Mouse (Mus musculus) mesoderm, embryonic 11.5 days (tissue): Measurements from ENCODE around the gene Gm13696.
A peak's percentile ranks its signal among the peaks of the same experiment; 100 is the strongest.
"Not testable (repeated sequence)": the region's sequence is repeated elsewhere in the genome, so short reads cannot be mapped to it uniquely, and the experiment has no call there.

Experiments
- DNase-seq: peaks from one replicate; pipeline ENCODE4 v3.0.0-alpha.2; 2012; ENCODE audit warnings: low read depth, low spot score

The Gm13696 gene

GRCm38 (mm10) chr2:83972823-83973222, at the start of gene Gm13696:
Gene Gm13696, plus strand, starts transcription at chr2:83973123.
- not testable (repeated sequence) for DNase-seq

- peak; percentile 22 for DNase-seq
These were observed 43.3 kb upstream of the Gm13696 start for GRCm38 (mm10) chr2:83929478-83930088.

- peak; percentile 86 for DNase-seq
These were observed 32.0 kb upstream of the Gm13696 start, which contains the start of gene Zswim2 for GRCm38 (mm10) chr2:83940931-83941361. Gene Zswim2, minus strand, starts transcription at chr2:83941228.

- DNase-seq, result no peak
These were observed 31.5 kb upstream of the Gm13696 start for GRCm38 (mm10) chr2:83941378-83941777.

- DNase-seq, result no peak
These were observed 31.1 kb upstream of the Gm13696 start for GRCm38 (mm10) chr2:83941792-83942191.

GRCm38 (mm10) chr2:83955393-83955792, 17.5 kb upstream of the Gm13696 start, which contains the start of gene Gm13698:
Gene Gm13698, plus strand, starts transcription at chr2:83955693.
- DNase-seq, result not testable (repeated sequence)

- not testable (repeated sequence) for DNase-seq
These were observed 11.7 kb upstream of the Gm13696 start, which contains the start of gene Gm13693 for GRCm38 (mm10) chr2:83961203-83961602. Gene Gm13693, plus strand, starts transcription at chr2:83961503.

GRCm38 (mm10) chr2:83967013-83967412, 5.9 kb upstream of the Gm13696 start, which contains the start of gene Gm13695:
Gene Gm13695, plus strand, starts transcription at chr2:83967313.
- DNase-seq, result not testable (repeated sequence)

GRCm38 (mm10) chr2:83978633-83979032, 5.7 kb downstream of the Gm13696 start, which contains the start of gene Gm13694:
Gene Gm13694, plus strand, starts transcription at chr2:83978933.
- DNase-seq, result not testable (repeated sequence)

- not testable (repeated sequence) for DNase-seq
These were observed 11.5 kb downstream of the Gm13696 start, which contains the start of gene Gm13697 for GRCm38 (mm10) chr2:83984443-83984842. Gene Gm13697, plus strand, starts transcription at chr2:83984743.

- not testable (repeated sequence) for DNase-seq
These were observed 17.3 kb downstream of the Gm13696 start, which contains the start of gene Gm13691 for GRCm38 (mm10) chr2:83990253-83990652. Gene Gm13691, plus strand, starts transcription at chr2:83990553.

GRCm38 (mm10) chr2:83993639-83994255, 20.8 kb downstream of the Gm13696 start:
- DNase-seq, result not testable (repeated sequence)

GRCm38 (mm10) chr2:83994526-83994925, 21.6 kb downstream of the Gm13696 start:
- DNase-seq, result not testable (repeated sequence)

- no peak for DNase-seq
These were observed 36.0 kb downstream of the Gm13696 start for GRCm38 (mm10) chr2:84008913-84009312.

- DNase-seq, result no peak
These were observed 36.9 kb downstream of the Gm13696 start for GRCm38 (mm10) chr2:84009818-84010217.

- DNase-seq, result no peak
These were observed 41.6 kb downstream of the Gm13696 start for GRCm38 (mm10) chr2:84014572-84014971.

GRCm38 (mm10) chr2:84016291-84016690, 43.4 kb downstream of the Gm13696 start:
- not testable (repeated sequence) for DNase-seq

- DNase-seq, result no peak
These were observed 45.4 kb downstream of the Gm13696 start for GRCm38 (mm10) chr2:84018330-84018729.

GRCm38 (mm10) chr2:84019519-84020305, 46.8 kb downstream of the Gm13696 start:
- peak; percentile 27 for DNase-seq

GRCm38 (mm10) chr2:84021930-84022329, 49.0 kb downstream of the Gm13696 start:
- DNase-seq, result no peak

GRCm38 (mm10) chr2:84022905-84023304, 50.0 kb downstream of the Gm13696 start:
- no peak for DNase-seq

GRCm38 (mm10) chr2:84023319-84023718, 50.4 kb downstream of the Gm13696 start:
- DNase-seq, result no peak
